Mouse (Mus musculus) liver, embryonic 14.5 days (tissue): Measurements from ENCODE around the gene Ntn1.

ENCODE experiments used
- CTCF ChIP-seq: IDR thresholded peaks from 2 replicates; pipeline ENCODE4 v1.5.1; 2016; ENCODE audit warnings: antibody characterized with exemption, low read depth, control low read depth
- EP300 ChIP-seq: IDR thresholded peaks from 2 replicates; pipeline ENCODE4 v1.6.1; 2016; ENCODE audit warnings: antibody characterized with exemption, low read depth

GRCm38 (mm10) chr11:68433534-68433933 is 32.9 kb upstream of the Ntn1 start:
- TF ChIP-seq CTCF (no peak), EP300 (no peak)
